Comparison of ENCODE assay signal across 25 mouse cellular contexts in genomic region chr8:117899892-117900291, GRCm38 (mm10).
"Had no signal": no experiment of that assay in that cellular context is flagged by ENCODE, and none has a peak within 500 bp of the region (broad histone marks: within the 10 kb centered on the region; RNA-seq: fewer than 3 reads in every experiment).

No protein-coding gene starts in this region.

- H3K9ac ChIP-seq: forebrain, postnatal 0 days; heart, embryonic 12.5 days; hindbrain, embryonic 12.5 days; hindbrain, embryonic 14.5 days; kidney, embryonic 15.5 days; limb, embryonic 12.5 days; liver, embryonic 13.5 days had no signal

- H3K4me2 ChIP-seq: heart, embryonic 12.5 days; hindbrain, embryonic 12.5 days; hindbrain, embryonic 14.5 days; kidney, embryonic 15.5 days; limb, embryonic 12.5 days; liver, embryonic 11.5 days; liver, embryonic 13.5 days had no signal

- H3K4me3 ChIP-seq: heart, embryonic 10.5 days; heart, embryonic 12.5 days; hindbrain, embryonic 10.5 days; hindbrain, embryonic 12.5 days; kidney, embryonic 15.5 days; layer of hippocampus, adult 2 months; left cerebral cortex, adult 2 months; limb, embryonic 10.5 days; limb, embryonic 12.5 days; liver, embryonic 13.5 days had no signal

- ATAC-seq: forebrain, postnatal 0 days; hindbrain, embryonic 16.5 days; inflammation-experienced regulatory T-cells, adult 6 months had no signal

- H3K27me3 ChIP-seq: heart, embryonic 12.5 days; hindbrain, embryonic 12.5 days; kidney, embryonic 15.5 days; liver, embryonic 13.5 days had no signal

- H3K9me3 ChIP-seq: heart, embryonic 10.5 days; hindbrain, embryonic 10.5 days; hindbrain, embryonic 12.5 days; kidney, embryonic 15.5 days; limb, embryonic 10.5 days; limb, embryonic 12.5 days; liver, embryonic 13.5 days had no signal

- H3K36me3 ChIP-seq: heart, embryonic 10.5 days; heart, embryonic 12.5 days; hindbrain, embryonic 10.5 days; hindbrain, embryonic 12.5 days; kidney, embryonic 15.5 days; limb, embryonic 10.5 days; limb, embryonic 12.5 days; liver, embryonic 13.5 days had no signal

- H3K27ac ChIP-seq: heart, embryonic 10.5 days; hindbrain, embryonic 10.5 days; hindbrain, embryonic 12.5 days; hindbrain, embryonic 14.5 days; kidney, embryonic 15.5 days; kidney, postnatal 0 days; layer of hippocampus, adult 2 months; left cerebral cortex, adult 2 months; limb, embryonic 10.5 days; limb, embryonic 12.5 days; liver, embryonic 13.5 days had no signal

- DNase-seq: forebrain, postnatal 0 days; gastrocnemius, postnatal 25 days; heart, adult 18-20 months; heart, postnatal 10 days; heart, postnatal 4 days; kidney, adult 18-20 months; kidney, adult 9 months; kidney, postnatal 14 days; kidney, postnatal 36 days; liver; liver, embryonic 13.5 days had no signal

- H3K4me1 ChIP-seq: heart, embryonic 10.5 days; heart, embryonic 12.5 days; hindbrain, embryonic 10.5 days; hindbrain, embryonic 12.5 days; kidney, embryonic 15.5 days; limb, embryonic 10.5 days; limb, embryonic 12.5 days; liver, embryonic 13.5 days had no signal
